Mouse (Mus musculus) liver, embryonic 15.5 days (tissue): ENCODE measurements around the gene Slpi. TPM values are rescaled to one million over a fixed set of nuclear protein-coding genes. Genes with fewer than 3 reads are reported as not detected.

Experiments used
- microRNA-seq: library from miRNA; unstranded; fragments of <30 nt; microRNA quantifications from one replicate; pipeline ENCODE4, GENCODE M21; 2016
- polyA plus RNA-seq: library from polyadenylated mRNA; unstranded; fragments of >200 nt; fragmentation: Nextera tagmentation; extraction: Ambion mirVana; gene quantifications from 2 replicates; pipeline ENCODE4 v1.2.1, GENCODE M21; 2015

The Slpi gene
- polyA plus RNA-seq, 1 experiment from 2014 or later, result 21.3 TPM

Small RNA genes within 50 kb of the gene (microRNA-seq; reads per million reads assigned to microRNA genes)
- gene Mir7678, result not detected

Other genes starting within 250 kb of the Slpi start
- not detected in 2 replicates for gene Kcns1, start 218.0 kb downstream of the Slpi start, polyA plus RNA-seq
- gene Wfdc5, start 206.4 kb downstream of the Slpi start, polyA plus RNA-seq, result not detected in 2 replicates
- not detected in 2 replicates for gene Wfdc12, start 198.5 kb downstream of the Slpi start, polyA plus RNA-seq
- not detected in 2 replicates for gene Wfdc15a, start 189.0 kb downstream of the Slpi start, polyA plus RNA-seq
- gene Wfdc15b, start 167.4 kb downstream of the Slpi start, polyA plus RNA-seq, result 0.22 TPM in 1 of 2 replicates, not detected in the other
- gene Svs2, start 150.6 kb downstream of the Slpi start, polyA plus RNA-seq, result not detected in 2 replicates
- gene Svs3b, start 132.5 kb downstream of the Slpi start, polyA plus RNA-seq, result not detected in 2 replicates
- gene Svs4, start 110.6 kb downstream of the Slpi start, polyA plus RNA-seq, result not detected in 2 replicates
- gene Svs3a, start 99.8 kb downstream of the Slpi start, polyA plus RNA-seq, result not detected in 2 replicates
- not detected in 2 replicates for gene Svs6, start 72.3 kb downstream of the Slpi start, polyA plus RNA-seq
- not detected in 2 replicates for gene Svs5, start 56.4 kb downstream of the Slpi start, polyA plus RNA-seq
- gene Rbpjl, start 14.0 kb upstream of the Slpi start, polyA plus RNA-seq, result 0.07 and 0.63 TPM in 2 replicates
- 0.28 and 0.32 TPM in 2 replicates for gene Matn4, start 16.1 kb upstream of the Slpi start, polyA plus RNA-seq
- gene Sdc4, start 54.8 kb upstream of the Slpi start, polyA plus RNA-seq, result 55.0 and 63.3 TPM in 2 replicates
- 27.1 and 29.7 TPM in 2 replicates for gene Sys1, start 67.9 kb upstream of the Slpi start, polyA plus RNA-seq
- 5.0 TPM in 1 of 2 replicates, not detected in the other for gene Gm20458, start 71.9 kb upstream of the Slpi start, polyA plus RNA-seq
- not detected in 2 replicates for gene Trp53tg5, start 84.6 kb upstream of the Slpi start, polyA plus RNA-seq
- 2.2 and 6.2 TPM in 2 replicates for gene Dbndd2, start 97.0 kb upstream of the Slpi start, polyA plus RNA-seq
- 23.6 and 25.9 TPM in 2 replicates for gene Pigt, start 108.4 kb upstream of the Slpi start, polyA plus RNA-seq
- 1.7 TPM in 2 replicates for gene Wfdc2, start 173.3 kb upstream of the Slpi start, polyA plus RNA-seq
- not detected in 2 replicates for gene Spint3, start 184.4 kb upstream of the Slpi start, polyA plus RNA-seq
- gene Wfdc6a, start 196.4 kb upstream of the Slpi start, polyA plus RNA-seq, result not detected in 2 replicates
- not detected in 2 replicates for gene Eppin, start 204.5 kb upstream of the Slpi start, polyA plus RNA-seq
- gene Wfdc6b, start 224.4 kb upstream of the Slpi start, polyA plus RNA-seq, result not detected in 2 replicates
- gene Wfdc8, start 224.5 kb upstream of the Slpi start, polyA plus RNA-seq, result not detected in 2 replicates
- gene Wfdc16, start 249.7 kb upstream of the Slpi start, polyA plus RNA-seq, result not detected in 2 replicates